Mouse (Mus musculus): ENCODE data around the gene Epha8.

Gene Epha8

GRCm38 (mm10) chr4:136907809-136908208, 48.8 kb downstream of the Epha8 start:
- DNase-seq (ENCODE audit: low spot score in 2 of 2), result no peak

GRCm38 (mm10) chr4:136907033-136907432, 49.6 kb downstream of the Epha8 start:
- DNase-seq (ENCODE audit: low spot score in 2 of 2), result no peak

GRCm38 (mm10) chr4:136904767-136905539, 51.7 kb downstream of the Epha8 start:
- DNase-seq (ENCODE audit: low spot score in 2 of 2), result no peak

GRCm38 (mm10) chr4:136899154-136899553, 57.5 kb downstream of the Epha8 start:
- no peak for DNase-seq (ENCODE audit: low spot score in 2 of 2)

- DNase-seq (ENCODE audit: low spot score in 2 of 2), result peak; percentile 5 to 24
Measured at GRCm38 (mm10) chr4:136898637-136899036, 58.0 kb downstream of the Epha8 start, which contains the start of gene C1qa. C1qa (minus strand) TSS chr4:136898803.

- no peak for DNase-seq (ENCODE audit: low spot score in 2 of 2)
Measured at GRCm38 (mm10) chr4:136898084-136898598, 58.5 kb downstream of the Epha8 start.

- DNase-seq (ENCODE audit: low spot score in 2 of 2), result no peak
Measured at GRCm38 (mm10) chr4:136896461-136896860, 60.2 kb downstream of the Epha8 start.

- no peak for DNase-seq (ENCODE audit: low spot score in 2 of 2)
Measured at GRCm38 (mm10) chr4:136895861-136896260, 60.8 kb downstream of the Epha8 start.

GRCm38 (mm10) chr4:136894821-136895220, 61.8 kb downstream of the Epha8 start:
- no peak for DNase-seq (ENCODE audit: low spot score in 2 of 2)

- DNase-seq (ENCODE audit: low spot score in 2 of 2), result no peak
Measured at GRCm38 (mm10) chr4:136893691-136894543, 62.7 kb downstream of the Epha8 start.

- DNase-seq (ENCODE audit: low spot score in 2 of 2), result no peak
Measured at GRCm38 (mm10) chr4:136892811-136893210, 63.8 kb downstream of the Epha8 start, which contains the start of gene C1qc. C1qc (minus strand) TSS chr4:136893065.

GRCm38 (mm10) chr4:136892371-136892770, 64.2 kb downstream of the Epha8 start:
- no peak for DNase-seq (ENCODE audit: low spot score in 2 of 2)

GRCm38 (mm10) chr4:136891115-136891514, 65.5 kb downstream of the Epha8 start:
- no peak for DNase-seq (ENCODE audit: low spot score in 2 of 2)

- no peak for DNase-seq (ENCODE audit: low spot score in 2 of 2)
Measured at GRCm38 (mm10) chr4:136889981-136890380, 66.6 kb downstream of the Epha8 start.

- DNase-seq (ENCODE audit: low spot score in 2 of 2), result no peak
Measured at GRCm38 (mm10) chr4:136887714-136888113, 68.9 kb downstream of the Epha8 start.

GRCm38 (mm10) chr4:136886101-136886500, 70.5 kb downstream of the Epha8 start, which contains the start of gene C1qb:
C1qb (minus strand) TSS chr4:136886187.
- peak; percentile 6 to 8 for DNase-seq (ENCODE audit: low spot score in 2 of 2)
